Mouse (Mus musculus): ENCODE measurements around the gene Il13.

- TF ChIP-seq POLR2A (IDR thresholded peaks at IDR 0.05; ENCODE audit: borderline replicate concordance, extremely low read depth, low read depth, low read length) (no peak), CTCF (IDR thresholded peaks at IDR 0.05; ENCODE audit: insufficient read depth, low read length) (no peak)
Observed at GRCm38 (mm10) chr11:53623573-53623972, 10.9 kb downstream of the Il13 start.
